Mouse (Mus musculus): Measurements from ENCODE around the gene Nlrx1.

The Nlrx1 gene

GRCm38 (mm10) chr9:44234479-44235427 lies 33.6 kb downstream of the Nlrx1 start:
- DNase-seq (ENCODE audit: low read depth, low spot score): peak; percentile 69

DNA sequence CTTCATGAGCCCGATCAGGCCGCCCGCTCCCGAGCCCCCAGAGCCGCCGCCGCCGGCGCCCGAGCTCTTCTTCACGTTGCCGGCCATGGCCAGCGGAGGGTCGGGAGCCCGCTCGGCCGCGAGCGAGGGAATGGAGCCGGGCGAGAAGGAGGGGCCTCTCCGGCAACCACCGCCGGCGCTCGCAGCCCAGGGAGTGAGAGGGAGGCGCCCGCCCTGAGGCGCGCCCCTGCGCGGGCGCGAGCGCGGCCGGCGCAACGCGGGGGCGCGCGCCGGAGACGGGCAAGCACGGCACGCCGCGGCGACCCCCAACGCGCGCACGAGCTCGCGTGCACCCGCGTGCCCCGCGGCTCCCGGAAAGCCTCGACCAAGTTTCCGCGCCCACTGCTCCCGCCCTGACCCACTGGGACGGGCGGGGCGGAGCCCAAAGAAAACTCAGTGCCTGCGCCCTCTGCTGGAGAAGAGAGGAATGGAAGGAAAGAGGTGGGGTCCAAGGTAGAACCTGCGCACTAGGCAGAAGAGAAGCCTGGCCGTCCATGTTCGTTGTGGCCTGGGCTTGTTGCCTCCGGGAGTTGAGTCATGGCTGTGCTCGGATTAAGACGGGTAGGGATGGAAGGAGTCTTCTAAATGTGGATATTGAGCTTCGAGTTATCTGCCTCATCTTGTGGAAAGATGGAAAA lies 34.5 kb downstream of the Nlrx1 start, which contains the start of gene Cbl:
Gene Cbl (minus strand): TSS at position 248 of the 677 bp plus-strand sequence.
- peak; percentile 98 for DNase-seq (ENCODE audit: low read depth, low spot score)

- DNase-seq (ENCODE audit: low read depth, low spot score): peak; percentile 76
These were observed 35.2 kb downstream of the Nlrx1 start for GRCm38 (mm10) chr9:44233021-44233801.

DNA sequence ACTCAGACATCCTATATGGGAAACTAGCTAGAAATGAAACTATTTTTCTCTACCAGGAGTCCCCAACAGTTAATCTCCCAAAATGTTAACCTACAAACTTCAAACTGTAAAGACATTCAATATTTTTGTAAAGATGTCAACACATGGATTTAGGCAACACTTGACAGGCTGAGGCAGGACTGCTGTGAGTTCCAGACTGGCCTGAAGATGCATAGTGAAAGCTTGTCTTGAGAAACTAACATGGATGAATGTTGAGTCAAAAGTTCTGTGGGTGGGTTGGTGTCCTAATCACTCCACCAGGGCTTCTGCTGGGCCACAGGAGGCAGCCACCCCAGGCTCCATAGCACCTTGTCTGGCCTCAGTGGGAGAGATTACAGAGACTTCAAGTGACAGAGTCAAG lies 36.8 kb downstream of the Nlrx1 start:
- DNase-seq (ENCODE audit: low read depth, low spot score): no peak

- no peak for DNase-seq (ENCODE audit: low read depth, low spot score)
These were observed 42.4 kb downstream of the Nlrx1 start for GRCm38 (mm10) chr9:44225993-44226392.

DNA sequence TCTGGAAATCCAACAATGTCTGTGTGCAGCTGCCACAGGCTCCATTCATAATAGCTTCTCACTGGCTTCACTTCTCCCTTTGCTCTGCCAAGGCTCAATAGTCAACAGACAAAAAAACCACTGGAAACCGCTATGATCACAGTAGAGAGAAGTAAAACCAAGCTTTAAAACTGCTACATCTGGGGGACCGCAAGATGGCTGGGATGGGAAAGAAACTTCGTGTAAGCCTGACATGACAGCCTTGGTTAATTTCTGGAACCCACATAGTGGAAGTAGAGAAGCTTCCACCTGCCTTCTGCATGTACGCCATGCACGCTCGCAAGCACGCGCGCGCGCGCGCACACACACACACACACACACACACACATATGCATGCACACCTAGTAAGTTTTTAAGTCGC lies 54.9 kb downstream of the Nlrx1 start:
- DNase-seq (ENCODE audit: low read depth, low spot score): peak; percentile 17

DNA sequence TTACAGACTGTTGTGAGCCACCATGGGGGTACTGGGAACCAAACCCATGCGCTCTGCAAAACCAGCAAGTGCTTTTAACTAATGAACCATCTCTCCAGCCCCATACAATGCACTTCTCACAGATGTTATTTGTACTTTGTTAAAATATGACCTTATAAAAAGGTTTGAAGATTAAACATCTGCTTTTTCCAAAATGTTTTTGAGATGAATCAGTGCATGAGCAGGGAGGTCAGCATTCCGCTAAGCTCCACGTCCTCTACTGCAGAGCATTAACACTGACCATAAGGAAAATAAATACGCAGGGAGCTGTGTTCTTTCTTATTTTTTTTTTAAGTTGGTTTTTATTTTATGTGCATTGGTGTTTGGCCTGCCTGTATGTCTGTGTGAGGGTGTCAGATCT lies 56.0 kb downstream of the Nlrx1 start:
- DNase-seq (ENCODE audit: low read depth, low spot score): no peak

- no peak for DNase-seq (ENCODE audit: low read depth, low spot score)
These were observed 59.0 kb downstream of the Nlrx1 start for GRCm38 (mm10) chr9:44209416-44209815.

GRCm38 (mm10) chr9:44207840-44208239 lies 60.6 kb downstream of the Nlrx1 start:
- DNase-seq (ENCODE audit: low read depth, low spot score): no peak
